Mouse (Mus musculus) midbrain, embryonic 13.5 days (tissue): Measurements from ENCODE around the gene Bag5. TPM values are rescaled to one million over a fixed set of nuclear protein-coding genes. Genes with fewer than 3 reads are reported as not detected.
"Not testable (repeated sequence)": the region's sequence is repeated elsewhere in the genome, so short reads cannot be mapped to it uniquely, and the experiment has no call there.

Experiments used
- ATAC-seq: fragments of 200-750 bp; cut with Nextera tagmentation; 2 replicates; pipeline ENCODE4 v1.8.0; 2017; ENCODE audit warnings: mild to moderate bottlenecking, moderate TSS enrichment, moderate library complexity
- H3K27ac ChIP-seq: fragments of 300-500 bp; sonication (generic); 2 replicates; pipeline ENCODE4 v1.5.1; 2015; ENCODE audit warnings: inconsistent platforms, mild to moderate bottlenecking, moderate library complexity
- H3K27me3 ChIP-seq: fragments of 300-500 bp; sonication (generic); 2 replicates; pipeline ENCODE4 v1.6.1; 2015; ENCODE audit warnings: mild to moderate bottlenecking, inconsistent platforms
- H3K36me3 ChIP-seq: fragments of 300-500 bp; sonication (generic); 2 replicates; pipeline ENCODE4 v1.6.1; 2015; ENCODE audit warnings: mild to moderate bottlenecking, inconsistent platforms
- H3K4me1 ChIP-seq: fragments of 300-500 bp; sonication (generic); replicated peaks from 2 replicates; pipeline ENCODE4 v1.6.1; 2015; ENCODE audit warnings: inconsistent platforms
- H3K4me2 ChIP-seq: fragments of 300-500 bp; sonication (generic); replicated peaks from 2 replicates; pipeline ENCODE4 v1.6.1; 2015; ENCODE audit warnings: moderate library complexity, mild to moderate bottlenecking, inconsistent platforms
- H3K4me3 ChIP-seq: fragments of 300-500 bp; sonication (generic); replicated peaks from 2 replicates; pipeline ENCODE4 v1.5.1; 2015; ENCODE audit warnings: mild to moderate bottlenecking, inconsistent platforms
- H3K9ac ChIP-seq: fragments of 300-500 bp; sonication (generic); replicated peaks from 2 replicates; pipeline ENCODE4 v1.6.1; 2015; ENCODE audit warnings: mild to moderate bottlenecking, inconsistent platforms
- H3K9me3 ChIP-seq: fragments of 300-500 bp; sonication (generic); 2 replicates; pipeline ENCODE4 v1.6.1; 2016; ENCODE audit warnings: mild to moderate bottlenecking, inconsistent platforms
- WGBS: fragments of 180-500 bp; shearing (Covaris S2); methylation state at CpG from one replicate; pipeline ENCODE4 v1.1.7; 2015; 5-methylcytosine and 5-hydroxymethylcytosine counted together
- polyA plus RNA-seq: library from polyadenylated mRNA; unstranded; fragments of >200 nt; fragmentation: Nextera tagmentation; extraction: Ambion mirVana; gene quantifications from 2 replicates; pipeline ENCODE4 v1.2.1, GENCODE M21; 2015

The Bag5 gene
- polyA plus RNA-seq, 1 experiment from 2014 or later, result 63.9 TPM

- H3K4me2 ChIP-seq, result peak overlapping the region; percentile 98
- 29% methylated on average over 8 of the region's 8 CpGs for WGBS
- peak overlapping the region; percentile 98 for H3K9ac ChIP-seq
- peaks cover 42% of the 10 kb centered on the region for H3K4me1 ChIP-seq
- no peak for ATAC-seq
- peaks cover 29% of the 10 kb centered on the region for H3K36me3 ChIP-seq
- H3K4me3 ChIP-seq, result peak overlapping the region; percentile 87
- no peaks in the 10 kb centered on the region for H3K9me3 ChIP-seq
- peaks cover 5% of the 10 kb centered on the region for H3K27me3 ChIP-seq
- H3K27ac ChIP-seq, result peak overlapping the region; percentile 95; the same call in 1 of the 2 replicates
These were observed 43.1 kb downstream of the Bag5 start for GRCm38 (mm10) chr12:111669961-111670360.

GRCm38 (mm10) chr12:111669000-111669788, 43.9 kb downstream of the Bag5 start:
- 47% methylated on average over 23 of the region's 23 CpGs for WGBS
- H3K27me3 ChIP-seq, result peaks cover 5% of the 10 kb centered on the region
- peak overlapping the region; percentile 98 for H3K4me2 ChIP-seq
- H3K4me3 ChIP-seq, result peak overlapping the region; percentile 87
- H3K4me1 ChIP-seq, result peaks cover 42% of the 10 kb centered on the region
- H3K9ac ChIP-seq, result peak overlapping the region; percentile 98
- peak overlapping the region; percentile 95 for H3K27ac ChIP-seq
- no peak for ATAC-seq
- no peaks in the 10 kb centered on the region for H3K9me3 ChIP-seq
- H3K36me3 ChIP-seq, result peaks cover 30% of the 10 kb centered on the region

- Histone ChIP-seq H3K4me1 (peaks cover 49% of the 10 kb centered on the region), H3K4me3 (peak overlapping the region; percentile 87), H3K27me3 (no peaks in the 10 kb centered on the region), H3K36me3 (peaks cover 35% of the 10 kb centered on the region), H3K27ac (peak overlapping the region; percentile 95), H3K9me3 (no peaks in the 10 kb centered on the region), H3K4me2 (peak overlapping the region; percentile 98), H3K9ac (peak overlapping the region; percentile 98)
- WGBS, result 1% methylated on average over 8 of the region's 8 CpGs
- ATAC-seq, result peak; percentile 41
These were observed 44.6 kb downstream of the Bag5 start for GRCm38 (mm10) chr12:111668457-111668912.

- no peak for ATAC-seq
- 93% methylated on average over 5 of the region's 5 CpGs for WGBS
- Histone ChIP-seq H3K9ac (no peak overlapping the region), H3K27me3 (no peaks in the 10 kb centered on the region), H3K36me3 (peaks cover 36% of the 10 kb centered on the region), H3K4me3 (no peak overlapping the region), H3K9me3 (no peaks in the 10 kb centered on the region), H3K27ac (peak overlapping the region; percentile 95; the same call in 1 of the 2 replicates), H3K4me2 (no peak overlapping the region), H3K4me1 (peaks cover 41% of the 10 kb centered on the region)
These were observed 45.6 kb downstream of the Bag5 start for GRCm38 (mm10) chr12:111667421-111667820.

- Histone ChIP-seq H3K27ac (no peak overlapping the region; the same call in 1 of the 2 replicates), H3K36me3 (peaks cover 38% of the 10 kb centered on the region), H3K4me3 (no peak overlapping the region), H3K27me3 (no peaks in the 10 kb centered on the region), H3K9me3 (no peaks in the 10 kb centered on the region), H3K9ac (no peak overlapping the region), H3K4me1 (peaks cover 40% of the 10 kb centered on the region), H3K4me2 (no peak overlapping the region)
- WGBS, result 79% methylated on average over 13 of the region's 13 CpGs
- no peak for ATAC-seq
These were observed 46.7 kb downstream of the Bag5 start for GRCm38 (mm10) chr12:111666380-111666779.

- H3K4me2 ChIP-seq, result no peak overlapping the region
- H3K9me3 ChIP-seq, result no peaks in the 10 kb centered on the region
- no peaks in the 10 kb centered on the region for H3K27me3 ChIP-seq
- H3K4me3 ChIP-seq, result no peak overlapping the region
- H3K4me1 ChIP-seq, result peaks cover 30% of the 10 kb centered on the region
- no peak for ATAC-seq
- WGBS, result 81% methylated on average over 13 of the region's 13 CpGs
- H3K27ac ChIP-seq, result no peak overlapping the region
- H3K9ac ChIP-seq, result no peak overlapping the region
- peaks cover 38% of the 10 kb centered on the region for H3K36me3 ChIP-seq
These were observed 47.8 kb downstream of the Bag5 start for GRCm38 (mm10) chr12:111665041-111665880.

- peaks cover 35% of the 10 kb centered on the region for H3K36me3 ChIP-seq
- peak overlapping the region; percentile 51; the same call in 1 of the 2 replicates for H3K27ac ChIP-seq
- 37% methylated on average over 6 of the region's 6 CpGs for WGBS
These were observed 48.9 kb downstream of the Bag5 start for GRCm38 (mm10) chr12:111664144-111664634.

GRCm38 (mm10) chr12:111663228-111664143, 49.6 kb downstream of the Bag5 start:
- no peak overlapping the region for H3K4me3 ChIP-seq
- H3K27ac ChIP-seq, result peak overlapping the region; percentile 51; the same call in 1 of the 2 replicates
- H3K9me3 ChIP-seq, result no peaks in the 10 kb centered on the region
- no peak overlapping the region for H3K4me2 ChIP-seq
- 0 out of 2 replicates have a peak overlapping the region, but pooled peaks have one; percentile 23 for H3K9ac ChIP-seq
- 69% methylated on average over 17 of the region's 17 CpGs for WGBS
- H3K4me1 ChIP-seq, result peaks cover 12% of the 10 kb centered on the region
- no peaks in the 10 kb centered on the region for H3K27me3 ChIP-seq
- peaks cover 34% of the 10 kb centered on the region for H3K36me3 ChIP-seq
- ATAC-seq, result no peak

More at GRCm38 (mm10) chr12:111664144-111664634, 48.9 kb downstream of the Bag5 start:
- H3K27me3 ChIP-seq, result no peaks in the 10 kb centered on the region
- no peak overlapping the region for H3K4me2 ChIP-seq
- no peak for ATAC-seq
- peaks cover 19% of the 10 kb centered on the region for H3K4me1 ChIP-seq
- no peaks in the 10 kb centered on the region for H3K9me3 ChIP-seq
- H3K9ac ChIP-seq, result 0 out of 2 replicates have a peak overlapping the region, but pooled peaks have one; percentile 23
- H3K4me3 ChIP-seq, result no peak overlapping the region

GRCm38 (mm10) chr12:111661554-111661953, 51.5 kb downstream of the Bag5 start:
- not testable (repeated sequence) for H3K27me3 ChIP-seq, H3K4me1 ChIP-seq, ATAC-seq, H3K27ac ChIP-seq, H3K9me3 ChIP-seq, H3K4me2 ChIP-seq, H3K4me3 ChIP-seq, H3K9ac ChIP-seq
- 96% methylated on average over 11 of the region's 11 CpGs for WGBS
- H3K36me3 ChIP-seq, result peaks cover 38% of the 10 kb centered on the region

- no peak for ATAC-seq
- Histone ChIP-seq H3K4me1 (peaks cover 7% of the 10 kb centered on the region), H3K36me3 (peaks cover 46% of the 10 kb centered on the region), H3K9ac (no peak overlapping the region), H3K4me2 (no peak overlapping the region), H3K9me3 (no peaks in the 10 kb centered on the region), H3K4me3 (no peak overlapping the region), H3K27me3 (no peaks in the 10 kb centered on the region), H3K27ac (no peak overlapping the region)
- 91% methylated on average over 1 of the region's 1 CpGs for WGBS
These were observed 52.4 kb downstream of the Bag5 start for GRCm38 (mm10) chr12:111660628-111661027.
